ENCODE assay signal across 8 mouse cellular contexts in the genomic region with DNA sequence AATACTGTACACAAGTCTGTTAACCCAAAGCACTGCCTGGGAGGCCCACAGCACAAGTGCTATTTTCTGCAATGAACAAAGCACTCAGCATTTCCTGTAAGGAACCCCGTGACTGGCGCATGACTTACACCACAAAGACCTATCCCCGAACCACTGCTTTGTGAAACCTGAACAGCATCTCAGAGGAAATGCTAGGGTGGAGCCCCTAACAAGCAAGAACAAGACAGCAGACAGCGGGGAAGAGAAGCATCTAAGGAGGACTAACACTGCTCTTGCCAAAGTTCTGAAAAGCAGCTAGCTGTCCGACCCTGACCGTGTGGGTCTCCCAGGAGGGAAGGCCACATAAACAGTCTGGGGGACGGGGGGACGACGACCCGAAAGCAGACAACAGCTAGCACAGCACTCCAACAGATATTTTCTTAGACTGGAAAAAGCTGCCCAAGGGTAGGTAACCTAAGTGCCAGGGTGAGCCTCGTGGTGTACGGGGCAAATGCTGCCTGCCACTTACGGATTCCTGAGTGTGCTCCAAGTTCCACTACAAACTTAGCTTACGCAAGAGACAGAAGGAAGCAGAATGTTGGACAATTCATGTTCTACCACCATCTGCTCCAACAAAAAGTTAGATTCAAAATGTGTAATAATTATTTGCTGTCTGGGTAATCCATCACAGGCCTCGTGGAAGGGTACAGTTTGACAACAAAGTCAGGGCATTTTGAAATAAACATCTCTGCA. TPM values are rescaled to one million over a fixed set of nuclear protein-coding genes. Genes with fewer than 3 reads are reported as not detected.
DNase-seq lines count a peak whose midpoint lies in the region; ATAC-seq and TF ChIP-seq lines count a peak whose summit lies in the region.

No protein-coding gene starts in this region.

- H3K4me1 ChIP-seq in forebrain, postnatal 0 days (ENCODE audit: insufficient read depth), result no peaks in the 10 kb centered on the region
- no peaks in the 10 kb centered on the region for H3K4me1 ChIP-seq in forebrain, embryonic 13.5 days
- H3K4me1 ChIP-seq in bone marrow macrophage, adult 2 months (ENCODE audit: control insufficient read depth, insufficient read depth, low read length), result peaks cover 62% of the 10 kb centered on the region
- H3K4me1 ChIP-seq in heart, embryonic 13.5 days, result peaks cover 77% of the 10 kb centered on the region
- H3K4me1 ChIP-seq in kidney, postnatal 0 days (replicated peaks; ENCODE audit: insufficient read depth, low read length), result peaks cover 18% of the 10 kb centered on the region

- H3K4me2 ChIP-seq in forebrain, postnatal 0 days (ENCODE audit: low read depth), result no peak overlapping the region
- H3K4me2 ChIP-seq in forebrain, embryonic 13.5 days, result no peak overlapping the region
- H3K4me2 ChIP-seq in heart, embryonic 13.5 days, result peak overlapping the region; percentile 30
- H3K4me2 ChIP-seq in kidney, postnatal 0 days (ENCODE audit: low read length), result peak overlapping the region; percentile 1; the same call in 1 of the 2 replicates

- DNase-seq in forebrain, postnatal 0 days, result no peak
- peak; percentile 64 for DNase-seq in kidney, postnatal 0 days (ENCODE audit: low spot score)
- peak; percentile 92 for DNase-seq in lung, postnatal 36 days
- DNase-seq in thymus, postnatal 10 days (ENCODE audit: low spot score in 2 of 2), result peak; percentile 78 to 83
- DNase-seq in cerebellum, adult 18-20 months, result no peak

- 61% methylated on average over 15 of the region's 15 CpGs for WGBS in forebrain, postnatal 0 days
- 76% methylated on average over 15 of the region's 15 CpGs for WGBS in forebrain, embryonic 13.5 days
- 49% methylated on average over 15 of the region's 15 CpGs for WGBS in heart, embryonic 13.5 days
- 44% methylated on average over 15 of the region's 15 CpGs for WGBS in kidney, postnatal 0 days

- no peaks in the 10 kb centered on the region for H3K9me3 ChIP-seq in forebrain, postnatal 0 days (ENCODE audit: low read length)
- no peaks in the 10 kb centered on the region for H3K9me3 ChIP-seq in forebrain, embryonic 13.5 days (replicated peaks)
- no peaks in the 10 kb centered on the region for H3K9me3 ChIP-seq in heart, embryonic 13.5 days
- H3K9me3 ChIP-seq in kidney, postnatal 0 days (replicated peaks; ENCODE audit: low read length), result no peaks in the 10 kb centered on the region

- 0 out of 2 replicates have a peak overlapping the region, but pooled peaks have one; percentile 4 for H3K27ac ChIP-seq in forebrain, postnatal 0 days (ENCODE audit: low read depth, low read length)
- no peak overlapping the region; the same call in 1 of the 2 replicates for H3K27ac ChIP-seq in forebrain, embryonic 13.5 days
- H3K27ac ChIP-seq in bone marrow macrophage, adult 2 months (ENCODE audit: insufficient read depth, low read depth, low read length), result peak overlapping the region; percentile 99
- H3K27ac ChIP-seq in heart, embryonic 13.5 days (replicated peaks), result peak overlapping the region; percentile 87
- H3K27ac ChIP-seq in kidney, postnatal 0 days, result peak overlapping the region; percentile 82

- H3K9ac ChIP-seq in forebrain, postnatal 0 days, result no peak overlapping the region
- no peak overlapping the region for H3K9ac ChIP-seq in forebrain, embryonic 13.5 days
- peak overlapping the region; percentile 24 for H3K9ac ChIP-seq in heart, embryonic 13.5 days
- H3K9ac ChIP-seq in kidney, postnatal 0 days (ENCODE audit: low read depth, low read length), result no peak overlapping the region

- H3K36me3 ChIP-seq in forebrain, postnatal 0 days (ENCODE audit: insufficient read depth), result no peaks in the 10 kb centered on the region
- 0 out of 2 replicates have a peak, but pooled peaks cover 8% of the 10 kb centered on the region for H3K36me3 ChIP-seq in forebrain, embryonic 13.5 days (ENCODE audit: poor library complexity, severe bottlenecking)
- peaks cover 11% of the 10 kb centered on the region for H3K36me3 ChIP-seq in heart, embryonic 13.5 days
- peaks cover 12% of the 10 kb centered on the region; the same call in 1 of the 2 replicates for H3K36me3 ChIP-seq in kidney, postnatal 0 days (ENCODE audit: insufficient read depth, low read length)

- no peak overlapping the region for H3K4me3 ChIP-seq in forebrain, postnatal 0 days (ENCODE audit: low read depth, low read length)
- H3K4me3 ChIP-seq in forebrain, embryonic 13.5 days, result no peak overlapping the region
- H3K4me3 ChIP-seq in bone marrow macrophage, adult 2 months (ENCODE audit: insufficient read depth, low read length), result peak overlapping the region; percentile 40
- H3K4me3 ChIP-seq in heart, embryonic 13.5 days, result no peak overlapping the region
- H3K4me3 ChIP-seq in kidney, postnatal 0 days (replicated peaks; ENCODE audit: low read depth, low read length), result no peak overlapping the region

- no peak for TF ChIP-seq CTCF in forebrain, postnatal 0 days (IDR thresholded peaks at IDR 0.05; ENCODE audit: low read depth)
- TF ChIP-seq CTCF in bone marrow macrophage, adult 2 months (IDR thresholded peaks at IDR 0.05; ENCODE audit: low read depth, low read length), result no peak
- TF ChIP-seq CTCF in kidney, postnatal 0 days (IDR thresholded peaks at IDR 0.05; ENCODE audit: low read depth), result no peak

- TF ChIP-seq POLR2A in bone marrow macrophage, adult 2 months (IDR thresholded peaks at IDR 0.05; ENCODE audit: borderline replicate concordance, low read depth, low read length), result no peak

- no peak for ATAC-seq in forebrain, postnatal 0 days
- no peak for ATAC-seq in forebrain, embryonic 13.5 days
- ATAC-seq in heart, embryonic 13.5 days (ENCODE audit: extremely low read depth, insufficient number of reproducible peaks, low FRiP score, low TSS enrichment), result no peak
- ATAC-seq in kidney, postnatal 0 days (replicated peaks; ENCODE audit: low FRiP score, low read depth), result no peak

- no peaks in the 10 kb centered on the region for H3K27me3 ChIP-seq in forebrain, postnatal 0 days (ENCODE audit: insufficient read depth, low read length)
- no peaks in the 10 kb centered on the region for H3K27me3 ChIP-seq in forebrain, embryonic 13.5 days
- no peaks in the 10 kb centered on the region for H3K27me3 ChIP-seq in heart, embryonic 13.5 days (replicated peaks)
- H3K27me3 ChIP-seq in kidney, postnatal 0 days (ENCODE audit: insufficient read depth, low read length), result no peaks in the 10 kb centered on the region

RNA-seq across cellular contexts. Expression of a gene that starts 21.3 kb away (rescaled TPM):
- 7.6 and 7.7 TPM in 2 replicates for total RNA-seq in forebrain, postnatal 0 days (2014; rRNA removed)
- 12.6 and 14.1 TPM in 2 replicates for polyA plus RNA-seq in forebrain, postnatal 0 days (2015; fragmentation: Nextera tagmentation; extraction: Ambion mirVana)
- polyA plus RNA-seq in forebrain, embryonic 13.5 days (2015; fragmentation: Nextera tagmentation; extraction: Ambion mirVana), result 15.6 and 15.9 TPM in 2 replicates
- 266 and 269 TPM in 2 replicates for polyA plus RNA-seq in bone marrow macrophage, adult 2 months (2012; ENCODE audit: insufficient read depth, insufficient read length, missing spikeins)
- 42.8 and 43.7 TPM in 2 replicates for polyA plus RNA-seq in heart, embryonic 13.5 days (2015; fragmentation: Nextera tagmentation; extraction: Ambion mirVana)
- polyA plus RNA-seq in kidney, postnatal 0 days (2015; fragmentation: Nextera tagmentation; extraction: Ambion mirVana), result 96.6 and 97.0 TPM in 2 replicates

RNA-seq across cellular contexts. Expression of a gene that starts 24.1 kb away (rescaled TPM):
- total RNA-seq in forebrain, postnatal 0 days (2014; rRNA removed), result 85.7 and 107 TPM in 2 replicates
- 101 and 132 TPM in 2 replicates for polyA plus RNA-seq in forebrain, postnatal 0 days (2015; fragmentation: Nextera tagmentation; extraction: Ambion mirVana)
- polyA plus RNA-seq in forebrain, embryonic 13.5 days (2015; fragmentation: Nextera tagmentation; extraction: Ambion mirVana), result 354 and 365 TPM in 2 replicates
- 183 and 208 TPM in 2 replicates for polyA plus RNA-seq in bone marrow macrophage, adult 2 months (2012; ENCODE audit: insufficient read depth, insufficient read length, missing spikeins)
- polyA plus RNA-seq in heart, embryonic 13.5 days (2015; fragmentation: Nextera tagmentation; extraction: Ambion mirVana), result 188 and 192 TPM in 2 replicates
- 240 and 270 TPM in 2 replicates for polyA plus RNA-seq in kidney, postnatal 0 days (2015; fragmentation: Nextera tagmentation; extraction: Ambion mirVana)

Comparison
In these comparisons a context has a peak if more than half of its experiments do, and no peak if none do; other contexts are left out.
1. DNase-seq: peak in kidney, postnatal 0 days (single experiment), lung, postnatal 36 days (single experiment) and thymus, postnatal 10 days (2 of 2); none in forebrain, postnatal 0 days (single experiment) and cerebellum, adult 18-20 months (0 of 2).
2. H3K4me2 ChIP-seq: peak in heart, embryonic 13.5 days (single experiment) and kidney, postnatal 0 days (single experiment); none in forebrain, postnatal 0 days (single experiment) and forebrain, embryonic 13.5 days (single experiment).